Mouse (Mus musculus) G1E-ER4 (cell line): ENCODE results near the gene Ksr2. TPM values are rescaled to one million over a fixed set of nuclear protein-coding genes. Genes with fewer than 3 reads are reported as not detected.

Source experiments
- GATA1 ChIP-seq: IDR thresholded peaks from one replicate; pipeline ENCODE4 v1.8.0; 2012; ENCODE audit warnings: low read length, inconsistent platforms
- polyA plus RNA-seq: library from polyadenylated mRNA; stranded (reverse); fragments of >175 nt; gene quantifications from 2 replicates; pipeline ENCODE4 v1.2.3, GENCODE M21; 2012

Gene Ksr2
- polyA plus RNA-seq, 1 experiment: not detected

GRCm38 (mm10) chr5:117541654-117542053, 127.9 kb downstream of the Ksr2 start:
- TF ChIP-seq GATA1: no peak

GRCm38 (mm10) chr5:117546694-117547268, 133.0 kb downstream of the Ksr2 start:
- no peak for TF ChIP-seq GATA1

DNA sequence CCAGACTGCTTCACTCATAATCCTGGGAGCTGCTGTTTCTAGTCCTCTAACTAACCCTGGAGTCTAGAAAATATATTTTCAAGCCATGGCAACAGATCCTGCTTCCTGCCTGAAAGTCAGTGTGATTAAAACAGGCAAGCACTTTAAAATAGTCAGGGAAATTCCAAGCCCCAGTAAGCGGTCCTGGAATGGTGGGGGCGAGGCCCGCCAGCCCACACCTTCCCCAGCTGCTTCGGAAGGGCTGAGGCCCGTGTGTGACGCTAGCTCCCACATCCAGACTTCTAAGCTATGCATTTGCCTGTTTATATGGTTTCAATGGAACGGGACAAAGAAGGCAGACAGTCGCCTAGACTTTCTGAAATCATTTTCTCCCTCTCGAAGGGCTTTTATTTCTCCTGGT, 137.2 kb downstream of the Ksr2 start:
- TF ChIP-seq GATA1: no peak

GRCm38 (mm10) chr5:117552096-117552495, 138.3 kb downstream of the Ksr2 start:
- TF ChIP-seq GATA1: no peak

DNA sequence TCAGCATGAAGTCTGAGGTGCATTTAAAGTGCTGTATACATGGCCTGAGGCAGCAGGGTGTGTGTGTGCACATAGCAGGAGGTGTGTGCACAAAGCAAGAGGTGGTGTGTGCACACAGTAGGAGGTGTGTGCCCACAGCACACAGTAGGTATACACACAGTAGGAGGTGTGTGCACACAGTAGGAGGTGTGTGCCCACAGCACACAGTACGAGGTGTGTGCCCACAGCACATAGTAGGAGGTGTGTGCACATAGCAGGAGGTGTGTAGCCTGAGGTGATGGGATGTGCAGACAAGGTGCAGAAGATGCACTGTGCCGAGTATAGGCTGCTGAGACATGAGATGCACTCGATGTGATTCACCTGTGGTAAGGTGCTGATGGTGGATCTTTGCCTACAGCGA, 140.7 kb downstream of the Ksr2 start:
- no peak for TF ChIP-seq GATA1

GRCm38 (mm10) chr5:117556570-117556969, 142.8 kb downstream of the Ksr2 start:
- no peak for TF ChIP-seq GATA1

- TF ChIP-seq GATA1: no peak
Measured at GRCm38 (mm10) chr5:117561080-117561479, 147.3 kb downstream of the Ksr2 start.

DNA sequence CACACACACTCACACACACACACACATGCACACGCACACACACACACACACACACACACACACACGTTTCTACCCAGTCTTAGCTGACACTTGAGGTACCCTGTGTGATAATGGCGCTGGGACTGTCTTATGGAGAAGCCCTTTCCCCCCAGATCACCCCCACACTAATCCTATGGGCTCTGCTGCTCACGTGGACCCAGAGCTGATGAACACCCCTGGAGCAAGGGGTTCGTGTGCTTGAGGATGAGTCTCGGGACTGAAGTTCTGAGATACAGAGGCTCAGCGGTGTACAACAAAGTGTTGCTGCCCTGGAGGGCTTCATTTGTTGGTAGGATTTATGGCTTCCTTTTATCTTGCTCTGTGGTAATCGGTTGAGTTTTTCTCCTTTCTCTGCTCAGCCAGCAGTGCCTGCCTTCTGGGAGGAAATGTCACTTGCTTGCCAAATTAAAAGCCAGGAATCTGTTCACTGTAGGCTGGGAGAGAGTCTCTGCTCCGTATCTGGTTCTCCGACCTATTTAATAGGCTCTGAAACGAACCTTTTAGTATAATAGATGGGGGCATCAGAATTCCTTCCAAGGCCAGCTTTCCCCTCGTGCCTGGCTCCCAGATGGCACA, 152.4 kb downstream of the Ksr2 start:
- no peak for TF ChIP-seq GATA1

DNA sequence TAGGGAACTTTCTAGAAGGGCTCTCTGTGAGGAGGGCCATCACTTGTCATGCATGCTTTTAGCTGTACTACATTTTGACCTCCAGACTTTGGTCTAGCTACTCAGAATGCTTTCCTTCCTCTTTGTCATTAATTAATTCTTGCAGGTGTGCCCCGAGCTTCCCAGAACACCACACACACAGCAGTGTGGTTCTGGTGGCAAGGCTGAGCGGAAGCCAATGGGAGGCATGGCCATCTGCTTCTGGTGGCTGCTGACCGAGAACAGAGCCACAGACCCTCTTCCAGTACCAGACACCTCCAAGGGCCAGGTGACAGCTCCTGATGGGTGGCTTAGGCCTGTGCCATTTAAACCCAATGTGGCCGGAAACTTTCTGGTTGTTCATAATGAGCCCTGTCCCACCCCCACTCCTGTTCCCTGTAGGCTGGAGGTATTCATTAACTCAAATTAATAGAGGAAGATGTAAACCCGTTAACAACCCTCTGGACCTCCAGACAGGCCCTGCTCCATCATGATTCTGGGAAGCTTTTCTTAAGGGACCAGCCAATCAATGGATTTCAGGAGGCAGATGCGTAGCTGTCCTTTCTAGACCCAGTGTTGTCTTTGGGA, 155.5 kb downstream of the Ksr2 start:
- TF ChIP-seq GATA1: no peak

DNA sequence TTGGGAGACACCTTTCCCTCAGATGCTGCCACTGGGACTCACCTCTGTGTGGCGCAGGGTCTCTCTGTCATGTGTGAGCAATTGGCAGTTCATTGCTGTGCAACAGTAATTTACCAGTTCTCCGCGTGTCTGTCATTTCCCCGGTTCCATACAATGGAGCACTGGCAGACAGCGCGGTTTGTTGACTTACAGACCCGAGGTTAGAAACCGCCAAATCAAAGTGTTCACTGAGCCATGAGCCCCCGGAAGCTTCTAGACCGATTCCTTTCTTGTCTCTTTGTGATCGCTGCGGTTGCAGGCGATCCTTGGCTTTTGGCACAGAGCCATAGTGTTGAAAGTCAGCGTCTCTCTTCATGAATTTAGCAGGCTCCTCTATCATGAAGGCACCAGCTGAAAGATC, 158.6 kb downstream of the Ksr2 start:
- TF ChIP-seq GATA1: no peak

GRCm38 (mm10) chr5:117574894-117575293, 161.1 kb downstream of the Ksr2 start:
- no peak for TF ChIP-seq GATA1

DNA sequence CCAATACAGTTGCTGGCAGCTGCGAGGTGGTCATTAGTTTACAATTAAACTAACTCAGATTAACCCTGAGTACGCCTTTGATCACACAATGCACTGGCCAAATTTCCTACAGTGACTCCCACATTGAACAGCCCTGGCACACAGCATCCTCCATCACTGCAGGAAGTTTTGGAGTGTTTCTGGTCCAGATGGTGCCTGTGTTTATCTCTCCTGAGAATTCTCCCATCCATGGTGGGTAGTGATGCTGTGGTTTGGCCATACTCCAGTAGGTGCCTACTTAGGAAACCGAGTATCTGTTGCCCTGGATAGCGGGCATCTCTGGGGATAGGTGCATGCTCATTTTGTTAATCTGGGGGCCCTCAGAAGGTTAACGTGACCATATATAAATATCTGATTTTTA, 163.8 kb downstream of the Ksr2 start:
- TF ChIP-seq GATA1: no peak

DNA sequence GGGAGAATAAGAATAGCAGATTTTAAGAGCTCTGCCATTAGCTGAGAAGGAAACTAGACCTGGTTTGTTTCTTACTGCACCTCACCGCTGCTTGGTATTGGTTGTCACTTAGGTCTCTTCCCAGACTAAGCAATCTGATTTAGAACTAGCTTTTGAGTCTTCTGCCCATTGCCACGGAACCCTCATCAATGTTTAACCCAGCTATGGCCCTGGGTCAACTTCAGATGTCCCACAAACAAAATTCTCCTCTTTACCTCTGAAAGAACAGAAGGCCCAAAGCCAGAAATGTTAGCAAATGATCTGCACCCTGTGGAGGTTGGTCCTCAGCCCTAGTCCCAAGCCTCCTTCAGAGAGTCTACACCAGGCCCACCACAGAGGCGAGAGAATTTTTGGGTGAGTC, 167.9 kb downstream of the Ksr2 start:
- TF ChIP-seq GATA1: no peak

DNA sequence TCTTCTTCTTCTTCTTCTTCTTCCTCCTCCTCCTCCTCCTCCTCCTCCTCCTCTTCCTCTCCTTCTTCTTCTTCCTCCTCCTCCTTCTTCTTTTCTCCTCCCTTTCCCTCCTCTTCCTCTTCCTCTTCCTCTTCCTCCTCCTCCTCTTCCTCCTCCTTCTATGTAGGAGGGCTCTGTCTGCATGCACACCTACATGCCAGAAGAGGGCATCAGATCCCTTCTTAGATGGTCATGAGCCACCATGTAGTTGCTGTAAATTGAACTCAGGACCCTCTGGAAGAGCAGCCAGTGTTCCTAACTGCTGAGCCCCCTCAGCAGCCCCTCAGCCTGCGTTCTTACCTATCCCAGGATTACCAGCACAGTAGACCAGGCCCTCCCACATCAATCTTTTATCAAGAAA, 170.6 kb downstream of the Ksr2 start:
- TF ChIP-seq GATA1: no peak

DNA sequence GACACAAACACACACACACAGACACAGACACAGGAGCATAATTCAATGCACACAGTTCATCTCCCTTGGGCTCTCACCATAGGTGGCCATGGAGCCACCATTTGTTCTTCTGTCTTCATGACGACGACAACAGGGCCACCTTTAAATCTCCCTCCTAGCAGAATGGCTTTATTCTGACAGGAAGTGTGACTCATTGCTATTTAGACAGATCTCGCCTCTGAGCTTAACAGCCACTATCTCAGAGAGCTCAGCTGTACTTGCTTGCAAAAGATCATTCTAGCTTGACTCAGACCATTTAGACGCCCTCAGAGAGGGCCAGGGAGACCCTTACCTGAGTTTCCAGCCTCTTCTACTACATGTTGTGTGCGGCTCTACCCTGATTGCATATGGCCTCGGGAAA, 175.5 kb downstream of the Ksr2 start:
- TF ChIP-seq GATA1: no peak

GRCm38 (mm10) chr5:117593273-117593672, 179.5 kb downstream of the Ksr2 start:
- no peak for TF ChIP-seq GATA1

DNA sequence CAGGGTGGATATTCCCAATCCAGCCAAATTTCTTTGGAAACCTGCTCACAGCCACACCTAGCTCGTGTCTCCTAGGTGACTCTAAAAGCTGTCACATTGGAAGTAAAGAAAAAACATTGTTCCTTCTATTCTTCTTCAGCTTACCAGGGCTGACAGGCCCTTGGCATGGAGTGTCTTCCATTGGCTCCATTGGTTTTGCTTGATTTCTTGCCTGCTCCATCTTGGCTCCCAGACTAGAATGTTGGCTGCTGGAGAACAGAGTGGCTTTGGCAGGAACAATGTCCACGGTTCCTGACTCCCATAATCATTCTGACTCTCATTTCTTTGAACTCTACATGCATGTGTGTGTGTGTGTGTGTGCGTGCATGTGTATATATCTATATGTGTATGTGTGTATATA, 183.0 kb downstream of the Ksr2 start:
- no peak for TF ChIP-seq GATA1
